Mouse (Mus musculus): ENCODE results near the gene Anxa6. TPM values are rescaled to one million over a fixed set of nuclear protein-coding genes. Genes with fewer than 3 reads are reported as not detected.

Gene Anxa6
- total and polyA plus RNA-seq, 3 experiments = 47.0 to 49.4 TPM; not detected in 1

DNA sequence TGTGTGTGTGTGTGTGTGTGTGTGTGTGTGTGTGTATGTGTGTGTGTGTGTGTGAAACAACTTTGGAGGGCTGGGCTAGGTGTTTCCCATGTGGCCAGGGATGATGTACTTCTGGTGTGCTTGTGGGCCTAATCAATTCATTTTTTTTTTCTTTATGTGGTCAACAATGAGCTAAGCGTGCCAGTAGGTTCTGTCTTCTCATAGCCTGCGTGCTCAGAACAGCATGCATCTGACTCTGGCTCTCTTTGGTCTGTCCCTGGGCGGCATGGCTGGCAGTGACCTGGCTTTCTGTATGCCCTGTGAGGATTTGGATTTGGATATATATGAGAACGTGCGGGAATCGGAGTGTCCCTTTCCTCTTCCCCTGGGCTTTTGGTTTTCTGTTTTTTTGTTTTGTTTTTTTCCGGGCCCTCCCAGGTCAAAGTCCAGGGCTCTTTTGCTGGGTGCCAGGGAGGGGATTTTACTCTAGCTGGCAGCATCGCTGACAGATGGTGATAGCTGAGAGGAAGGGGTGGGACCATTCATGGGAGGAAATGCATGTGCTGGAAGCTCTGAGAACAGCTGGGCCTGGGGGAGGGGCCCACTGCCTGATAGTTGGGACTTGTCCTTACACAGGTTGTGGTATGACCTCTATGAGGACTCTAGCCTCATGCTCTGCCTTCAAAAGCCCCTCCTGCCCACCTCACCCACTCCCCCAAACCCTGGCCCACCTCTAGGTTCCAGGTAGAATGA lies 59.6 kb downstream of the Anxa6 start:
- peak; percentile 79 for DNase-seq (ENCODE audit: low read depth, low spot score)
- Histone ChIP-seq H3K9me3 (replicated peaks; ENCODE audit: insufficient read depth, low read length) (no peaks in the 10 kb centered on the region), H3K79me2 (ENCODE audit: control insufficient read depth, insufficient read depth, low read length, poor library complexity) (no peaks in the 10 kb centered on the region), H3K36me3 (ENCODE audit: control insufficient read depth in 1 of 2, insufficient read depth in 2 of 2, low read length in 2 of 2) (peaks cover 0 to 24% of the 10 kb centered on the region in 2 experiments; a peak in 2 of 4 replicates), H3K4me3 (ENCODE audit: control insufficient read depth in 1 of 2, insufficient read depth in 1 of 2, low read depth in 2 of 2, low read length in 2 of 2) (no peak overlapping the region), H3K9ac (ENCODE audit: control insufficient read depth, low read depth, low read length, poor library complexity, severe bottlenecking) (no peak overlapping the region), H3K27me3 (ENCODE audit: control insufficient read depth in 1 of 2, insufficient read depth in 2 of 2, low read length in 2 of 2) (no peaks in the 10 kb centered on the region), H3K27ac (ENCODE audit: control insufficient read depth, low read depth, low read length) (no peak overlapping the region), H3K4me1 (ENCODE audit: control insufficient read depth in 1 of 2, insufficient read depth in 2 of 2, low read length in 2 of 2) (peaks cover 9 to 35% of the 10 kb centered on the region in 2 experiments)
- TF ChIP-seq GATA1 (IDR thresholded peaks at IDR 0.05; ENCODE audit: low read depth, low read length) (peak; percentile 31; the same call in 1 of the 2 replicates), MEF2A (IDR thresholded peaks at IDR 0.05; ENCODE audit: extremely low read depth, insufficient replicate concordance, low read depth, low read length, poor library complexity, severe bottlenecking) (no peak), SMC3 (IDR thresholded peaks at IDR 0.05; ENCODE audit: low read depth, low read length) (no peak), MAZ (IDR thresholded peaks at IDR 0.05; ENCODE audit: low read depth, low read length) (0 out of 2 replicates have a peak, but pooled peaks have one; percentile 49), ZMIZ1 (IDR thresholded peaks at IDR 0.05; ENCODE audit: low read depth, low read length) (no peak), USF2 (IDR thresholded peaks at IDR 0.05; ENCODE audit: borderline replicate concordance in 1 of 2, insufficient read depth in 1 of 2, low read depth in 1 of 2, low read length in 2 of 2) (no peak), TAL1 (IDR thresholded peaks at IDR 0.05; ENCODE audit: low read length) (no peak), NRF1 (IDR thresholded peaks at IDR 0.05; ENCODE audit: insufficient read depth, low read depth, low read length, poor library complexity, severe bottlenecking) (no peak), NELFE (IDR thresholded peaks at IDR 0.05; ENCODE audit: low read depth, low read length) (no peak), POLR2AphosphoS2 (IDR thresholded peaks at IDR 0.05; ENCODE audit: low read length) (no peak), HCFC1 (IDR thresholded peaks at IDR 0.05; ENCODE audit: low read depth, low read length) (peak; percentile 54), SIN3A (IDR thresholded peaks at IDR 0.05; ENCODE audit: low read length) (peak; percentile 88), UBTF (IDR thresholded peaks at IDR 0.05; ENCODE audit: borderline replicate concordance, insufficient read depth, low read depth, low read length) (no peak), ZC3H11A (IDR thresholded peaks at IDR 0.05; ENCODE audit: low read depth, low read length) (no peak), ZNF384 (IDR thresholded peaks at IDR 0.05; ENCODE audit: low read depth, low read length) (no peak), USF1 (IDR thresholded peaks at IDR 0.05; ENCODE audit: low read depth, low read length) (no peak), CHD2 (IDR thresholded peaks at IDR 0.05; ENCODE audit: low read length) (peak; percentile 15; the same call in 1 of the 2 replicates), EP300 (IDR thresholded peaks at IDR 0.05; ENCODE audit: low read depth in 1 of 2, low read length in 2 of 2) (peak in 1 of 2 experiments; percentile 49; a peak in 2 of 4 replicates), RCOR1 (IDR thresholded peaks at IDR 0.05; ENCODE audit: low read depth, low read length) (no peak), CTCF (IDR thresholded peaks at IDR 0.05 in 2 of 3, conservative IDR thresholded peaks at IDR 0.05 in 1 of 3; ENCODE audit: control insufficient read depth in 1 of 3, insufficient read depth in 1 of 3, low read depth in 2 of 3, low read length in 3 of 3, poor library complexity in 1 of 3, severe bottlenecking in 1 of 3) (no peak), POLR2A (IDR thresholded peaks at IDR 0.05; ENCODE audit: control insufficient read depth in 1 of 2, insufficient read depth in 1 of 2, low read depth in 1 of 2, low read length in 2 of 2, poor library complexity in 1 of 2) (no peak), GABPA (IDR thresholded peaks at IDR 0.05; ENCODE audit: low read depth, low read length) (no peak), BHLHE40 (IDR thresholded peaks at IDR 0.05; ENCODE audit: borderline replicate concordance, low read depth, low read length) (peak; percentile 74; the same call in 1 of the 2 replicates), CHD1 (IDR thresholded peaks at IDR 0.05; ENCODE audit: low read depth, low read length) (no peak), MXI1 (IDR thresholded peaks at IDR 0.05; ENCODE audit: low read depth, low read length) (peak; percentile 80), MYB (IDR thresholded peaks at IDR 0.05; ENCODE audit: low read depth, low read length) (no peak), E2F4 (IDR thresholded peaks at IDR 0.05; ENCODE audit: borderline replicate concordance, low read depth, low read length) (no peak), RAD21 (IDR thresholded peaks at IDR 0.05; ENCODE audit: low read depth, low read length) (no peak), ELF1 (IDR thresholded peaks at IDR 0.05; ENCODE audit: low read depth, low read length) (no peak), KAT2A (conservative IDR thresholded peaks at IDR 0.05; ENCODE audit: low read depth, low read length) (no peak), MAFK (IDR thresholded peaks at IDR 0.05; ENCODE audit: borderline replicate concordance, low read depth, low read length) (no peak), TCF12 (IDR thresholded peaks at IDR 0.05; ENCODE audit: low read depth, low read length) (peak; percentile 34; the same call in 1 of the 2 replicates), MYC (IDR thresholded peaks at IDR 0.05; ENCODE audit: low read depth, low read length) (0 out of 2 replicates have a peak, but pooled peaks have one; percentile 49), MAX (IDR thresholded peaks at IDR 0.05; ENCODE audit: low read length) (peak; percentile 52), TBP (IDR thresholded peaks at IDR 0.05; ENCODE audit: low read depth, low read length) (no peak), ETS1 (IDR thresholded peaks at IDR 0.05; ENCODE audit: low read depth, low read length) (peak; percentile 91)
